Mouse (Mus musculus) neural tube, embryonic 11.5 days (tissue): Measurements from ENCODE around the gene Bsg. TPM values are rescaled to one million over a fixed set of nuclear protein-coding genes. Genes with fewer than 3 reads are reported as not detected.
A peak's percentile ranks its signal among the peaks of the same experiment; 100 is the strongest.

Experiments
- ATAC-seq: fragments of 200-750 bp; cut with Nextera tagmentation; 2 replicates; pipeline ENCODE4 v1.8.0; 2017; ENCODE audit warnings: moderate number of reproducible peaks, mild to moderate bottlenecking, moderate TSS enrichment, moderate library complexity; ENCODE audit not compliant: insufficient read depth, low FRiP score, low TSS enrichment
- DNase-seq: peaks from one replicate; pipeline ENCODE4 v3.0.0-alpha.2; 2015; ENCODE audit warnings: low spot score
- H3K27ac ChIP-seq: fragments of 300-500 bp; sonication (generic); 2 replicates; pipeline ENCODE4 v1.5.1; 2014; ENCODE audit warnings: low read depth, mild to moderate bottlenecking, low read length
- H3K27me3 ChIP-seq: fragments of 300-500 bp; sonication (generic); 2 replicates; pipeline ENCODE4 v1.6.1; 2014; ENCODE audit warnings: mild to moderate bottlenecking, low read length, mixed read lengths; ENCODE audit not compliant: control insufficient read depth, insufficient read depth
- H3K36me3 ChIP-seq: fragments of 300-500 bp; sonication (generic); 2 replicates; pipeline ENCODE4 v1.6.1; 2014; ENCODE audit warnings: mild to moderate bottlenecking, low read length, moderate library complexity, mixed read lengths; ENCODE audit not compliant: control insufficient read depth, insufficient read depth
- H3K4me1 ChIP-seq: fragments of 300-500 bp; sonication (generic); 2 replicates; pipeline ENCODE4 v1.6.1; 2014; ENCODE audit warnings: low read length, mixed read lengths; ENCODE audit not compliant: control insufficient read depth, insufficient read depth
- H3K4me2 ChIP-seq: fragments of 300-500 bp; sonication (generic); 2 replicates; pipeline ENCODE4 v1.6.1; 2014; ENCODE audit warnings: low read depth, mild to moderate bottlenecking, moderate library complexity
- H3K4me3 ChIP-seq: fragments of 300-500 bp; sonication (generic); 2 replicates; pipeline ENCODE4 v1.5.1; 2014; ENCODE audit warnings: low read depth, low read length
- H3K9ac ChIP-seq: fragments of 300-500 bp; sonication (generic); 2 replicates; pipeline ENCODE4 v1.6.1; 2014; ENCODE audit warnings: mild to moderate bottlenecking, low read length
- H3K9me3 ChIP-seq: fragments of 300-500 bp; sonication (generic); 2 replicates; pipeline ENCODE4 v1.6.1; 2016; ENCODE audit warnings: low read length; ENCODE audit not compliant: control insufficient read depth
- WGBS: fragments of 180-500 bp; shearing (Covaris S2); extraction: QIAGEN DNeasy Blood & Tissue Kit; methylation state at CpG from one replicate; pipeline ENCODE4 v1.1.7; 2014; 5-methylcytosine and 5-hydroxymethylcytosine counted together
- polyA plus RNA-seq: library from polyadenylated mRNA; unstranded; fragments of >200 nt; fragmentation: Nextera tagmentation; extraction: Ambion mirVana; gene quantifications from 2 replicates; pipeline ENCODE4 v1.2.1, GENCODE M21; 2014

Bsg gene
- polyA plus RNA-seq: 591 and 595 TPM in 2 replicates

DNA sequence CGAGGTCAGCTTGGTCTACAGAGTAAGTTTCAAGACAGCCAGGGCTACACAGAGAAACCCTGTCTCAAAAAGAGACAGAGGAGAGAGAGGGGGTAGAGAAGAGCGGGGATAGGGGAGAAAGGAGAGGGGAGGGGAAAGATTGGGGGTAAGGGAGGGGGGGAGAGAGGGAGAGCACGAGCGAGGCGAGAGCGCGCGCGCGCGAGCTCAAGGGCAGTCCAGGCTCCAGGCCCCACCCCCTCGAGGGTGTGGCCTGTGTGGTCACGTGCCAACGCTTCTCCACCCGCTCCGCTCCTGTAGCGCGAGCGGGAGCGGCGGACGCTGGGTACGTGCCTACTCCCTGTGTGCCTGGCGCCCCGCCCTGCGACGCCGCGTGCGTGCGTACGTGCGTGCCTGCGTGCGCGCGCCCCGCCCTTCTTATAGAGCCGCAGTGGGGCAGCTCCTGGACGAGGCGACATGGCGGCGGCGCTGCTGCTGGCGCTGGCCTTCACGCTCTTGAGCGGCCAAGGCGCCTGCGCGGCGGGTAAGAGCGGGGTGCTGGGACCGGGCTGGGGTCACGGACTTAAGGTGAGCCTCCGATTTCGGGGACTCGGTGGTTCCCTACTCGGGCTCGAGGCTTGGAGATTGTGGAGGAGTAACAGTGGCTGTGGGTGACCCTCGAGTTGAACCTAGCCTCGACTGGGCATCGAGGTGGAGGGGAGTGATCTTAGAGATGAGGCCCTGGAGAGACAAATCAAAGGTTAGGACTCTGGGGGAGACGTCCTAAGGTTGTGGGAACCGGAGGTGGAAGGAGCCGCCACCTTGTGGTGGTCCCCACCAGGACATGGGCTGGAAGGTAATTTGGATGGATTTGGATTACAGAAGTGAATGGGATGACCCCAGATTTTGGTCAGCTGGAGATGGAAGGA is at the start of gene Bsg:
Bsg (plus strand) TSS at position 427 of the 905 bp plus-strand sequence.
- ATAC-seq (peak; percentile 95), DNase-seq (peak; percentile 100)
- H3K36me3 ChIP-seq: peaks cover 6% of the 10 kb centered on the region
- under 1% methylated on average over 51 of the region's 65 CpGs for WGBS
- peak within 1 kb of the TSS; percentile 78 for H3K9ac ChIP-seq
- peak within 1 kb of the TSS; percentile 94 for H3K4me2 ChIP-seq
- peaks cover 15% of the 10 kb centered on the region for H3K4me1 ChIP-seq
- H3K9me3 ChIP-seq: no peaks in the 10 kb centered on the region
- H3K4me3 ChIP-seq: peak within 1 kb of the TSS; percentile 88
- H3K27ac ChIP-seq: 0 out of 2 replicates have a peak within 1 kb of the TSS, but pooled peaks have one; percentile 50
- H3K27me3 ChIP-seq: no peaks in the 10 kb centered on the region

DNA sequence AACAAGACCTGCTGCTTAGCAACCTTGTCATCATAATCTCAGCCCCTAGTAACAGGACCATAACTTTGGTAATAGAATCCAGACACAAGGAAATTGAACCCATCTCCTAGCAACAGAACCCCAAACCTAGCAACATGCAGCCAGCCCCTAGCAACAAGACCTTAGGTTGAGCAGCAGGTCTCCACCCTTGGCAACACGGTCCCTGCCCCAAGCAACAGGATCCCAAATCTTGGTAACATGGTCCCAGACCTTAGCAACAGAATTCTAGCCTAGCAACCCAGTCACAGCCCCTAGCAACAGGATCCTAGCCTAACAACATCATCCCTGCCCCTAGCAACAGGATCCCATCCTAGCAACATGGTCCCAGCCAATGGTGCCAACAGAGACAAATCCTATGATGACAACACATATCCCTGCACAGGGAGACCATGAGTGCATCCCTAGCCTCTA is 49.3 kb upstream of the Bsg start:
- Histone ChIP-seq H3K4me3 (no peak overlapping the region), H3K27me3 (no peaks in the 10 kb centered on the region), H3K36me3 (no peaks in the 10 kb centered on the region), H3K4me1 (no peaks in the 10 kb centered on the region), H3K4me2 (no peak overlapping the region), H3K9ac (no peak overlapping the region), H3K27ac (no peak overlapping the region), H3K9me3 (no peaks in the 10 kb centered on the region)
- WGBS: 36% methylated on average over 1 of the region's 1 CpGs
- ATAC-seq (peak; percentile 50; the same call in 1 of the 2 replicates), DNase-seq (peak; percentile 56)

DNA sequence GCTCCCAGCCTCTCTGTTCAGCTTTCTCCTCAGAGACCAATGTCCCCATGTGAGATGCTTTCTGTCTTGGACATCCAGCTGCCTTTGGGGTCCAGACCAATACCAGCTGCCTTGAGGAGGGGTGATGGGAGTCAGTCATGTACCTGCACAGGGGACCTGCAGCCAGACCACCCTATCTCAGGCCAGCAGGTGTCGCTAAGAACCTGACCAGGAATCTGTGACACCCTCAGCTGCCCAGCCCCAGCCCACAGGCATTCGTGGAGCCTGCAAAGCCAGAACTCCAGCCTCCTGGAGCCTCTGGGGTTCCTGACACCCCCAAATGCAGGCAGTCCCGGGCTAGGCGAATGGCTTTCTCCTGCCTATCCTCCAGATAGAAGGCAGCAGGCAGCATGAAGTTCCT is 45.5 kb upstream of the Bsg start:
- H3K27me3 ChIP-seq: no peaks in the 10 kb centered on the region
- DNase-seq (peak; percentile 28), ATAC-seq (no peak)
- no peak overlapping the region for H3K9ac ChIP-seq
- no peaks in the 10 kb centered on the region for H3K36me3 ChIP-seq
- no peak overlapping the region for H3K4me2 ChIP-seq
- 26% methylated on average over 4 of the region's 4 CpGs for WGBS
- no peaks in the 10 kb centered on the region for H3K4me1 ChIP-seq
- H3K4me3 ChIP-seq: no peak overlapping the region
- no peak overlapping the region for H3K27ac ChIP-seq
- H3K9me3 ChIP-seq: no peaks in the 10 kb centered on the region

DNA sequence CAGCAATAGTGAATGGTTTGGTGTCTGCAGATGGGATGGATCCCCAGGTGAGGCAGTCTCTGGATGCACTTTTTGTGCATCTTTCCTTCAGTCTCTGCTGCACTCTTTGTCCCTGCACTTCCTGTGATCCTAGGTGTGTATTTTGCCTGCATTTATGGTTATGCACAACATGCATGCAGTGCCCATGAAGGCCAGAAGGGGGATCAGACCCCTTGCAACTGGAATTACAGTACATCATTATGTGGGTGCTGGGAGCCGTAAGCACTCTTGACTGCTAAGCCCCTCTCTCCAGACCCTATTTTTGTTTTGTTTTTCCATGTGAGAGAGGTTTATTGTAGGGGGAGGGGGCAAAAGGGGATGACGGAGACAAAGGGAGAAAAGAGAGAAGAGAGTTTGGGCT is 44.0 kb upstream of the Bsg start:
- DNase-seq: no peak

DNA sequence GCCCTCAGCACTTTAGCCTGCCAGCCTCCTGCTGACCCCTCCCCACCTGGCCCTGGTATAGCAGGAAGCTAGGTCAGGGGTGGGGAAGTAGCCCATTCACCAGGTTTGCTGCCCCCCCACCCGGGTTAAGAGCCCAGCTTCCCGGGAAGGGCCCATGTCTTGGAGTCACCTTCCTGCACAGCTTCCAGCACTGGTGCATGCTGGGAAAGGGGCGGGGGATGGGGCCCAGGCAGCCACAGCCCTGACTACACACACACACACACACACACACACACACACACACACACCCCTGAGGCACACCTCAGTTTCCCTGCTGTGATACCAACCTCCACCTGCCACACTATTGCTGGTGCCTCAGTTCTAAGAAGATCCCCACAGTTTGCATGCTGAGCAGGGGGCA is 42.4 kb upstream of the Bsg start:
- whole genome bisulfite sequencing: 58% methylated on average over 3 of the region's 3 CpGs
- Histone ChIP-seq H3K4me1 (no peaks in the 10 kb centered on the region), H3K9me3 (no peaks in the 10 kb centered on the region), H3K27me3 (no peaks in the 10 kb centered on the region), H3K9ac (no peak overlapping the region), H3K4me3 (no peak overlapping the region), H3K36me3 (no peaks in the 10 kb centered on the region), H3K4me2 (no peak overlapping the region), H3K27ac (no peak overlapping the region)
- no peak for ATAC-seq
- no peak for DNase-seq

More for the DNA sequence above, 44.0 kb upstream of the Bsg start:
- WGBS: 76% methylated on average over 2 of the region's 2 CpGs
- H3K27me3 ChIP-seq: no peaks in the 10 kb centered on the region
- H3K4me3 ChIP-seq: no peak overlapping the region
- no peaks in the 10 kb centered on the region for H3K4me1 ChIP-seq
- H3K4me2 ChIP-seq: no peak overlapping the region
- ATAC-seq: no peak
- H3K36me3 ChIP-seq: no peaks in the 10 kb centered on the region
- H3K9ac ChIP-seq: no peak overlapping the region
- H3K27ac ChIP-seq: no peak overlapping the region
- no peaks in the 10 kb centered on the region for H3K9me3 ChIP-seq

DNA sequence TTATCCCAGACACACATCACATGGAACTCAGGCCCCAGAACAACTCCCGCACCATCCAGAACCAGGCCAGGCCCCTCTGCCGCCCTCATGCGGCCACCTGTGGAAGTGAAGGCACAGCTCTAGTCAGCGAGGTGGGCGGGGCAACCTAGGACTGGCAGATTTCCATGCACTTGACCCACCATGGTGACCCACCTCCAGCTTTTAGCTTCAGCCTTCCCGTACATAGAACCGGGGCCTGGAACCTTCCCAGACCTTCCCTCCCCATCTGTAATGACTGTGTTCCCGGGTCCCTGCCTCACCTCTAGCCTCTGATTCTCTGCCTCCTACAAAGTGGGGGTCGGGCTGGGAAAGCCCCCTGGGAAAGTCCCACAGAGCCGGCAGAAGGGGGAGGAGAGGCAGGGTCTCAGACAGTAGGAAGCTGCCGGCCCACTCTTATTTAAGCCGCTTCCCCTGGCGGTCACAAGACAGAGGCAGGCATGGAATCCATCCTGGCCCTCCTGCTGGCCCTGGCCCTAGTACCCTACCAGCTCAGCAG is 40.1 kb upstream of the Bsg start, which contains the start of gene Madcam1:
Madcam1 (plus strand) TSS at position 429 of the 535 bp plus-strand sequence.
- H3K27ac ChIP-seq: no peak within 1 kb of the TSS
- WGBS: 13% methylated on average over 13 of the region's 13 CpGs

DNA sequence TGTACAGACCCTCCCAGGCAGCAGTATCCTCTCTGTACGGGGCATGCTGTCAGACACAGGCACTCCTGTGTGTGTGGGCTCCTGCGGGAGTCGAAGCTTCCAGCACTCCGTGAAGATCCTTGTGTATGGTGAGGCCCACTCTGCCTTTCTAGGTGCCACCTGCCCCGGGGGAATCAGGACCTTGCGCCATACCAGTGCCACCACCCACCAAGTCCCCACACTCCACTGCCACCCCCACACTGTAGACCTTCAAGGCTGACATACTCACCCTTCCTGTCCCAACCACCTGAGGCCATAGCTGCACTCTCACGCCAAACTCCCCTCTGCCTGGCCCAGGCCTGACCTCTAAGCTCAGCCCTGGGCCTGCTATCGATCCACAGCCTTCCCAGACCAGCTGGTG is 39.2 kb upstream of the Bsg start:
- no peaks in the 10 kb centered on the region for H3K36me3 ChIP-seq
- H3K9ac ChIP-seq: no peak overlapping the region
- H3K4me2 ChIP-seq: no peak overlapping the region
- ATAC-seq (no peak), DNase-seq (no peak)
- H3K9me3 ChIP-seq: no peaks in the 10 kb centered on the region
- no peak overlapping the region for H3K27ac ChIP-seq
- peaks cover under 1% of the 10 kb centered on the region; the same call in 1 of the 2 replicates for H3K4me1 ChIP-seq
- no peak overlapping the region for H3K4me3 ChIP-seq
- 80% methylated on average over 8 of the region's 8 CpGs for WGBS
- no peaks in the 10 kb centered on the region for H3K27me3 ChIP-seq

More for the DNA sequence above, 40.1 kb upstream of the Bsg start, which contains the start of gene Madcam1:
- H3K4me1 ChIP-seq: no peaks in the 10 kb centered on the region
- no peaks in the 10 kb centered on the region for H3K27me3 ChIP-seq
- H3K9ac ChIP-seq: no peak within 1 kb of the TSS
- DNase-seq (peak; percentile 84), ATAC-seq (peak; percentile 10)
- no peaks in the 10 kb centered on the region for H3K36me3 ChIP-seq
- H3K9me3 ChIP-seq: no peaks in the 10 kb centered on the region
- no peak within 1 kb of the TSS for H3K4me2 ChIP-seq
- no peak within 1 kb of the TSS for H3K4me3 ChIP-seq

DNA sequence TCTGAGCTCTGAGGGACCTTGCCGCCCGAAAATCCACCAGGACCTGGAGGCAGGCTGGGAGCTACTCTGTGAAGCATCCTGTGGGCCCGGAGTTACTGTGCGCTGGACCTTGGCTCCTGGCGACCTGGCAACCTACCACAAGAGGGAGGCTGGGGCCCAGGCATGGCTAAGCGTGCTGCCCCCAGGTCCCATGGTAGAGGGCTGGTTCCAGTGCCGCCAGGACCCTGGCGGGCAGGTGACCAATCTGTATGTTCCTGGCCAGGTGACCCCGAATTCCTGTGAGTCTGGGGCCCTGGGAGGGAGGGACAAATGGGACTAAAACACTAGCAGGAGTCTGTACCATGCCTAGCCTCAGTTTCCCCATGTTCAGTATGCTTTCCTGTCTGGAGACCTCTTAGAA is 37.8 kb upstream of the Bsg start:
- no peaks in the 10 kb centered on the region for H3K9me3 ChIP-seq
- H3K36me3 ChIP-seq: no peaks in the 10 kb centered on the region
- no peak overlapping the region for H3K4me2 ChIP-seq
- ATAC-seq (no peak), DNase-seq (no peak)
- no peaks in the 10 kb centered on the region for H3K27me3 ChIP-seq
- 66% methylated on average over 9 of the region's 9 CpGs for WGBS
- H3K4me1 ChIP-seq: peaks cover 12% of the 10 kb centered on the region
- no peak overlapping the region for H3K4me3 ChIP-seq
- no peak overlapping the region for H3K9ac ChIP-seq
- H3K27ac ChIP-seq: no peak overlapping the region
